Mouse (Mus musculus) heart, adult 2 months (tissue): ENCODE measurements around the gene Mapre3. TPM values are rescaled to one million over a fixed set of nuclear protein-coding genes. Genes with fewer than 3 reads are reported as not detected.

ENCODE experiments used
- DNase-seq, 2 experiments: peaks; one replicate each; pipeline ENCODE4 v3.0.0; 2021
- H3K27ac ChIP-seq: fragments of 200-600 bp; 2 replicates; pipeline ENCODE4 v1.8.1; 2022
- H3K27me3 ChIP-seq: fragments of 200-500 bp; 2 replicates; pipeline ENCODE4 v1.6.1; 2012; ENCODE audit warnings: mild to moderate bottlenecking, low read length, inconsistent platforms, mixed read lengths; ENCODE audit not compliant: control insufficient read depth, insufficient read depth
- H3K36me3 ChIP-seq: fragments of 200-500 bp; 2 replicates; pipeline ENCODE4 v1.6.1; 2012; ENCODE audit warnings: low read length, inconsistent platforms; ENCODE audit not compliant: control insufficient read depth, insufficient read depth
- H3K4me1 ChIP-seq: fragments of 200-500 bp; 2 replicates; pipeline ENCODE4 v1.6.1; 2011; ENCODE audit warnings: low read length; ENCODE audit not compliant: control insufficient read depth, insufficient read depth
- H3K4me3 ChIP-seq: fragments of 200-600 bp; 2 replicates; pipeline ENCODE4 v1.8.1; 2022
- H3K79me2 ChIP-seq: fragments of 200-500 bp; replicated peaks from 2 replicates; pipeline ENCODE4 v1.6.1; 2012; ENCODE audit warnings: mild to moderate bottlenecking, inconsistent platforms, low read length, moderate library complexity, mixed read lengths; ENCODE audit not compliant: control insufficient read depth, insufficient read depth
- H3K9ac ChIP-seq: fragments of 200-500 bp; 2 replicates; pipeline ENCODE4 v1.6.1; 2012; ENCODE audit warnings: low read depth, mild to moderate bottlenecking, control low read depth, inconsistent platforms, low read length, mixed read lengths
- CTCF ChIP-seq: fragments of 200-600 bp; IDR thresholded peaks from 2 replicates; pipeline ENCODE4 v1.8.1; 2022; ENCODE audit warnings: antibody characterized with exemption, mild to moderate bottlenecking, moderate library complexity
- EP300 ChIP-seq: fragments of 200-500 bp; IDR thresholded peaks from 2 replicates; pipeline ENCODE4 v1.6.1; 2011; ENCODE audit warnings: low read depth, low read length, control low read depth; ENCODE audit not compliant: insufficient read depth
- POLR2A ChIP-seq: fragments of 200-500 bp; IDR thresholded peaks from 2 replicates; pipeline ENCODE4 v1.6.1; 2011; ENCODE audit warnings: mild to moderate bottlenecking, low read depth, low read length, control low read depth; ENCODE audit not compliant: insufficient read depth
- WGBS: fragments of 180-500 bp; shearing (Covaris S2); methylation state at CpG from one replicate; pipeline ENCODE4 v1.1.7; 2018; 5-methylcytosine and 5-hydroxymethylcytosine counted together
- intact Hi-C: fragments of 180-260 bp; cut with DNase I; formaldehyde crosslinking; loops from one replicate; pipeline ENCODE4 v1.15.1; 2025
- polyA plus RNA-seq: library from polyadenylated mRNA; depleted of rRNA; stranded (reverse); fragments of >200 nt; gene quantifications from 2 replicates; pipeline ENCODE4 v1.2.3, GENCODE M21; 2012; rRNA removed
- total RNA-seq, 2 experiments: library from RNA; stranded (reverse); gene quantifications; 2 replicates each; pipeline ENCODE4 v1.2.3; 2021

The Mapre3 gene
- total and polyA plus RNA-seq, 3 experiments = 36.5 to 52.8 (median 38.2) TPM

DNA sequence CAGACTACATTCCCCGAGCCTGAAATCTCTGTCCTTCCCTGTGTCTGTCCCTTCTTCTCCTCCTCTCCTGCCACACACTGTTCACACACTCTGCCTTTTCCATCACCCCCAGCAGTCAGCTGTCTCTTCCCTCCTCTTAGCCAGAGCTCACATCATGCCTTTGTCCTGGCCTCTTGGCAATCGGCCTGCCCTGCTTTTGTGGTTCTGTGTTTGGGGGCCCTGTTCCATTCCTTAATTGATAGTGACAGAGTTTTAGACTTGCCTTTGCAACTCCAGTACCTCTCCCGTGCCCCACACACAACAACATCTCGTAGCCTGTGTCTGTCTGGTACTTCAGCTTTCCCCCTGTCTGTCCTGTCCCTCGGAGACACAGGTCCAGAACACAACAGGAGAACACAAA is 97.7 kb downstream of the Mapre3 start:
- DNase-seq = peak in 1 of 2 experiments; percentile 33
- peaks cover 33% of the 10 kb centered on the region for H3K4me1 ChIP-seq
- no peak for TF ChIP-seq EP300
- H3K4me3 ChIP-seq = no peak overlapping the region
- intact Hi-C loops = no loop called here
- no peaks in the 10 kb centered on the region for H3K79me2 ChIP-seq
- H3K9ac ChIP-seq = no peak overlapping the region
- peak overlapping the region; percentile 89 for H3K27ac ChIP-seq
- H3K36me3 ChIP-seq = no peaks in the 10 kb centered on the region
- H3K27me3 ChIP-seq = no peaks in the 10 kb centered on the region
- 42% methylated on average over 5 of the region's 5 CpGs for WGBS

DNA sequence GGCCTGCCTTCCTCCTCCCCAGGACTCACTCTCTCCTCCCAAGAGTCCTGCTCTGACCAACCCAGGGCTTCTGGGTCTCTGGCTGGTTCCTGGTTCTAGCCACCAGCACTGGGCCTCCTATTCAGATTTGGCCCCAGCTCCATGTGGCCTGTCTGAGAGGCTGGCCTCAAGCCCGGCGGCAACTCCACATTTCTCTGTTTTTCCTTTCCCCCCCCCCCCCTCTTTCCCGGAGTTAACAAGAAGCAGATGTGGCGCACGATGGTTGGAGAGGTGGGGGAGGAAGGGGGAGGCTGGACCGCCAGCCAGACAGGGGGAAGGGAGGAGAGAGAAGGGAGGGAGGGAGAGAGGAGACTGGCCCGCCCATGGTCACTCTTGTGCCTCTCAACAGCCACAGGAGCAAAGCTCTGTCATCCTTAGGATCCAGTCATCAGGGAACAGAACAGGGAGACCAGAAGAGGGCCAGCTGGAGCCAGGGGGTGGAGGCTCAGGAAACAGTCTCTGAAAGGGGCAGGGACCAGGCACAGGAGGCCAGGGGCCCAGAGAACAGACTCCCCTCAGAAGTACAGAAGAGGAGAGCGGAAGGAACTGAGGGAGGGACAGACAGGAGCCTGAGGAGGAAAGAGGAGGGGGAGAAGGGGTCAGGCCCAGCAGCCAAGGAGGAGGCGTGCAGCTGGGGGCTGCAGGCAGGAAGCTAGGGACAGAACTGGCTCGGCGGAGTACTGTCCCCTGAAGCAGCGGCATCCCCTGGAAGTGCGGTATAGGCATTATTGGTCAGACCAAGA is 98.8 kb downstream of the Mapre3 start, which contains the start of gene Emilin1:
TSS of gene Emilin1 (plus strand) at position 343 of the 782 bp plus-strand sequence.
- Histone ChIP-seq H3K27me3 (no peaks in the 10 kb centered on the region), H3K9ac (peak within 1 kb of the TSS; percentile 70), H3K4me3 (peak within 1 kb of the TSS; percentile 54), H3K36me3 (no peaks in the 10 kb centered on the region), H3K79me2 (no peaks in the 10 kb centered on the region), H3K27ac (peak within 1 kb of the TSS; percentile 89), H3K4me1 (peaks cover 31% of the 10 kb centered on the region)
- TF ChIP-seq CTCF = no peak
- peak; percentile 70 for TF ChIP-seq POLR2A
- 0 out of 2 replicates have a peak, but pooled peaks have one; percentile 6 for TF ChIP-seq EP300
- 22% methylated on average over 10 of the region's 13 CpGs for WGBS
- DNase-seq = peak; percentile 76 to 84
- intact Hi-C loops = no loop called here

DNA sequence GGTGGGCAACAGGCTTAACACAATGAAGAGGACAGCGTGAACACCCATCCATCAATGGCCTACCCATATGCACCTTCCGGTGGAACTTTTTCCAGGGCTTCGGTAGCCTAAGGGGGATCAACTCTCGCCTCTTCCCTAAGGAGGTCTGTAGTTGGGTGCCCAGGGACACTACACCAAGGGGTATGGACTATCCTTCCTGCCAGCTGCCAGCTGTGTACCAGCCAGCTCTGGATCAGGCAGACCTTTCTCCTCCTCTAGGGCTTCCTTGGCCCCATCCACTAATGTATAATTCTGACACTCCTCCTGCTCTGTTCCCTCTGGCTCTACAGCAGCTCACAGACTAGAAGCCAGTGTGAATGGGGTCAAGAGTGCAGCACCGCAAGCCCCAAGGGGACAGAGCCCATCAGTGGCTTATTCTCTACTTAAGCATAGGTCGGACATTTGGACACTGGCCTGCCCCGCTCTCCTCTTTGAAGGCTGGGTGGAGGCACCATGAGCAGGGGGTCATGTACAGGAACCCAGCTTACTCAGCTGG is 99.7 kb downstream of the Mapre3 start:
- Histone ChIP-seq H3K79me2 (no peaks in the 10 kb centered on the region), H3K36me3 (no peaks in the 10 kb centered on the region), H3K27me3 (no peaks in the 10 kb centered on the region), H3K9ac (peak overlapping the region; percentile 70), H3K27ac (peak overlapping the region; percentile 89), H3K4me1 (peaks cover 27% of the 10 kb centered on the region), H3K4me3 (peak overlapping the region; percentile 54)
- intact Hi-C loops = no loop called here
- 34% methylated on average over 7 of the region's 7 CpGs for WGBS
- no peak for TF ChIP-seq POLR2A
- no peak for TF ChIP-seq EP300
- no peak for TF ChIP-seq CTCF
- DNase-seq = peak; percentile 22 to 46

DNA sequence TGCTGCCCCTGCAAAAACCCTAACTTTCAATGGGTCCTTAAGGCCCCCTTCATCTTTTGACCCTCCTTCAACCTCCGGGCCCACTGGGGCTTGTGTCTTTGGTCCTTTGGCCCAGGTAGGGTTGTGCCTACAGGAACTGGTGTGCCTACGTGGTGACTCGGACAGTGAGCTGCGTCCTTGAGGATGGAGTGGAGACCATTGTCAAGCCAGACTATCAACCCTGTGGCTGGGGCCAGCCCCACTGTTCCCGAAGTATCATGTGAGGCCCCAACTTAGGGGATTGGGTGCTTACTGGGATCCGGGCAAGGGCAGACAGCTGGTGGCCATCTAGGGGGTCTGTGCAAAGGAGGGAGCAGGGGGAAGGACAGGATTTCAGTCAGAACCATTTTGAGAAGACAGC is 100.4 kb downstream of the Mapre3 start:
- H3K27me3 ChIP-seq = no peaks in the 10 kb centered on the region
- H3K36me3 ChIP-seq = no peaks in the 10 kb centered on the region
- H3K4me1 ChIP-seq = peaks cover 25% of the 10 kb centered on the region
- intact Hi-C loops = loop anchor here (5.0 kb wide), 1 partner anchor 103 kb away; the partner anchor contains the start of gene Mapre3
- H3K27ac ChIP-seq = peak overlapping the region; percentile 89
- H3K4me3 ChIP-seq = peak overlapping the region; percentile 54
- H3K79me2 ChIP-seq = no peaks in the 10 kb centered on the region
- DNase-seq = peak in 1 of 2 experiments; percentile 23
- 30% methylated on average over 6 of the region's 6 CpGs for WGBS
- peak overlapping the region; percentile 70 for H3K9ac ChIP-seq
- TF ChIP-seq POLR2A (no peak), CTCF (no peak), EP300 (no peak)

DNA sequence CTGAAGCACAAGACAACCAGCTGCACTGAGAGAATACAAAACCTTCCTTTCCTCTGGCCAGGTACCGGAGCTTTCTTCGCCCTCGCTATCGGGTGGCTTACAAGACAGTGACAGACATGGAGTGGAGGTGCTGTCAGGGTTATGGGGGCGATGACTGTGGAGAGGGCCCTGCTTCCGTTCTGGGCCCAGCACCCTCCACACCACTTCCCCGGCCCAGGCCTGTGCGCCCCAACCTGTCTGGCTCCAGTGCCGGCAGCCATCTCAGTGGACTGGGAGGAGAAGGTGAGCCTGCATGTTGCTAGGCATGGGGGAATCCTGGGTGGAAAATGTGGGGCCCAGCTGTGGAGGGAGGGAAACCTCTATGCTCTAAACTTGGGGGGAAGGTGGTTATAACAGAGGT is 101.0 kb downstream of the Mapre3 start:
- intact Hi-C loops = loop anchor here (5.0 kb wide), 1 partner anchor 103 kb away; the partner anchor contains the start of gene Mapre3
- peak overlapping the region; percentile 54 for H3K4me3 ChIP-seq
- H3K4me1 ChIP-seq = peaks cover 25% of the 10 kb centered on the region
- no peaks in the 10 kb centered on the region for H3K79me2 ChIP-seq
- DNase-seq = peak; percentile 34 to 59
- peak overlapping the region; percentile 89 for H3K27ac ChIP-seq
- H3K36me3 ChIP-seq = no peaks in the 10 kb centered on the region
- peak overlapping the region; percentile 70 for H3K9ac ChIP-seq
- WGBS = 31% methylated on average over 9 of the region's 9 CpGs
- no peak for TF ChIP-seq CTCF
- no peak for TF ChIP-seq EP300
- TF ChIP-seq POLR2A = no peak
- no peaks in the 10 kb centered on the region for H3K27me3 ChIP-seq

Other genes starting within 250 kb of the Mapre3 start
- gene Kcnk3, start 226.5 kb upstream of the Mapre3 start, total RNA-seq = 100 to 1,000 TPM; 259 to 300 TPM
- 382 and 432 TPM in 2 replicates for gene Kcnk3, start 226.5 kb upstream of the Mapre3 start, polyA plus RNA-seq
- gene Slc35f6, start 166.7 kb upstream of the Mapre3 start, total RNA-seq = 10 to 100 TPM; 47.2 to 49.9 TPM
- 119 and 154 TPM in 2 replicates for gene Slc35f6, start 166.7 kb upstream of the Mapre3 start, polyA plus RNA-seq
- gene Cenpa, start 147.9 kb upstream of the Mapre3 start, total RNA-seq = 10 to 100 TPM; 43.9 to 51.0 TPM
- gene Cenpa, start 147.9 kb upstream of the Mapre3 start, polyA plus RNA-seq = 51.3 and 69.7 TPM in 2 replicates
- gene Dpysl5, start 103.1 kb upstream of the Mapre3 start, total RNA-seq = 1 to 10 TPM in 1 of 2 experiments, under 1 TPM in 1; 0.61 to 1.3 TPM
- 0.82 and 1.1 TPM in 2 replicates for gene Dpysl5, start 103.1 kb upstream of the Mapre3 start, polyA plus RNA-seq
- gene Tmem214, start 53.4 kb downstream of the Mapre3 start, total RNA-seq = 10 to 100 TPM; 34.7 to 37.5 TPM
- 55.3 and 55.7 TPM in 2 replicates for gene Tmem214, start 53.4 kb downstream of the Mapre3 start, polyA plus RNA-seq
- 1 to 10 TPM; 4.3 to 4.8 TPM for gene Agbl5, start 74.1 kb downstream of the Mapre3 start, total RNA-seq
- gene Agbl5, start 74.1 kb downstream of the Mapre3 start, polyA plus RNA-seq = 7.8 and 8.7 TPM in 2 replicates
- gene Ost4, start 93.1 kb downstream of the Mapre3 start, total RNA-seq = 100 to 1,000 TPM; 160 to 161 TPM
- 191 and 208 TPM in 2 replicates for gene Ost4, start 93.1 kb downstream of the Mapre3 start, polyA plus RNA-seq
- gene Emilin1, start 98.8 kb downstream of the Mapre3 start, total RNA-seq = 10 to 100 TPM; 21.2 to 21.3 TPM
- 30.6 and 31.3 TPM in 2 replicates for gene Emilin1, start 98.8 kb downstream of the Mapre3 start, polyA plus RNA-seq
- 10 to 100 TPM; 22.6 to 29.6 TPM for gene Khk, start 106.8 kb downstream of the Mapre3 start, total RNA-seq
- gene Khk, start 106.8 kb downstream of the Mapre3 start, polyA plus RNA-seq = 31.8 and 40.9 TPM in 2 replicates
- under 1 TPM; 0.30 to 0.73 TPM for gene Cgref1, start 130.9 kb downstream of the Mapre3 start, total RNA-seq
- gene Cgref1, start 130.9 kb downstream of the Mapre3 start, polyA plus RNA-seq = 1.2 and 2.0 TPM in 2 replicates
- gene Preb, start 145.7 kb downstream of the Mapre3 start, total RNA-seq = 10 to 100 TPM; 80.3 to 84.6 TPM
- gene Preb, start 145.7 kb downstream of the Mapre3 start, polyA plus RNA-seq = 166 and 189 TPM in 2 replicates
- 1 to 10 TPM; 1.6 TPM for gene Tcf23, start 154.0 kb downstream of the Mapre3 start, total RNA-seq
- 0.44 and 0.57 TPM in 2 replicates for gene Tcf23, start 154.0 kb downstream of the Mapre3 start, polyA plus RNA-seq
- 10 to 100 TPM; 44.2 to 45.6 TPM for gene Atraid, start 233.7 kb downstream of the Mapre3 start, total RNA-seq
- gene Atraid, start 233.7 kb downstream of the Mapre3 start, polyA plus RNA-seq = 100 and 115 TPM in 2 replicates
- gene Slc5a6, start 234.3 kb downstream of the Mapre3 start, total RNA-seq = 10 to 100 TPM; 11.8 to 13.2 TPM
- gene Slc5a6, start 234.3 kb downstream of the Mapre3 start, polyA plus RNA-seq = 25.5 and 29.1 TPM in 2 replicates
- gene Cad, start 240.1 kb downstream of the Mapre3 start, total RNA-seq = 10 to 100 TPM; 11.0 to 14.0 TPM
- 18.5 TPM in 2 replicates for gene Cad, start 240.1 kb downstream of the Mapre3 start, polyA plus RNA-seq